Mouse (Mus musculus) heart, embryonic 13.5 days (tissue): ENCODE results near the gene Gpx7. TPM values are rescaled to one million over a fixed set of nuclear protein-coding genes. Genes with fewer than 3 reads are reported as not detected.

Experiments used
- ATAC-seq: fragments of 200-750 bp; cut with Nextera tagmentation; 2 replicates; pipeline ENCODE4 v1.8.0; 2017; ENCODE audit warnings: moderate TSS enrichment; ENCODE audit not compliant: insufficient number of reproducible peaks, low FRiP score, low TSS enrichment; ENCODE audit errors: extremely low read depth
- H3K27ac ChIP-seq: fragments of 300-500 bp; sonication (generic); replicated peaks from 2 replicates; pipeline ENCODE4 v1.5.1; 2015; ENCODE audit warnings: moderate library complexity, mild to moderate bottlenecking, inconsistent platforms
- H3K27me3 ChIP-seq: fragments of 300-500 bp; sonication (generic); replicated peaks from 2 replicates; pipeline ENCODE4 v1.6.1; 2015; ENCODE audit warnings: mild to moderate bottlenecking, inconsistent platforms
- H3K36me3 ChIP-seq: fragments of 300-500 bp; sonication (generic); 2 replicates; pipeline ENCODE4 v1.6.1; 2015; ENCODE audit warnings: mild to moderate bottlenecking, inconsistent platforms
- H3K4me1 ChIP-seq: fragments of 300-500 bp; sonication (generic); 2 replicates; pipeline ENCODE4 v1.6.1; 2015; ENCODE audit warnings: inconsistent platforms
- H3K4me2 ChIP-seq: fragments of 300-500 bp; sonication (generic); 2 replicates; pipeline ENCODE4 v1.6.1; 2015; ENCODE audit warnings: inconsistent platforms, mild to moderate bottlenecking, moderate library complexity
- H3K4me3 ChIP-seq: fragments of 300-500 bp; sonication (generic); 2 replicates; pipeline ENCODE4 v1.5.1; 2015; ENCODE audit warnings: moderate library complexity, mild to moderate bottlenecking, inconsistent platforms
- H3K9ac ChIP-seq: fragments of 300-500 bp; sonication (generic); 2 replicates; pipeline ENCODE4 v1.6.1; 2015; ENCODE audit warnings: inconsistent platforms, mild to moderate bottlenecking, moderate library complexity
- H3K9me3 ChIP-seq: fragments of 300-500 bp; sonication (generic); 2 replicates; pipeline ENCODE4 v1.6.1; 2016; ENCODE audit warnings: inconsistent platforms
- WGBS: fragments of 180-500 bp; shearing (Covaris S2); methylation state at CpG from one replicate; pipeline ENCODE4 v1.1.7; 2015; ENCODE audit warnings: mixed read lengths; 5-methylcytosine and 5-hydroxymethylcytosine counted together
- polyA plus RNA-seq: library from polyadenylated mRNA; unstranded; fragments of >200 nt; fragmentation: Nextera tagmentation; extraction: Ambion mirVana; gene quantifications from 2 replicates; pipeline ENCODE4 v1.2.1, GENCODE M21; 2015

Gpx7 gene
- polyA plus RNA-seq, 1 experiment from 2014 or later, result 61.9 TPM

GRCm38 (mm10) chr4:108388741-108389140, 18.0 kb downstream of the Gpx7 start:
- Histone ChIP-seq H3K27me3 (peaks cover 12% of the 10 kb centered on the region), H3K36me3 (no peaks in the 10 kb centered on the region), H3K4me3 (no peak overlapping the region), H3K4me2 (no peak overlapping the region), H3K27ac (peak overlapping the region; percentile 89), H3K9ac (no peak overlapping the region), H3K9me3 (no peaks in the 10 kb centered on the region), H3K4me1 (peaks cover 40% of the 10 kb centered on the region)
- WGBS, result 80% methylated on average over 3 of the region's 3 CpGs
- ATAC-seq, result no peak

- H3K4me1 ChIP-seq, result peaks cover 47% of the 10 kb centered on the region
- peak; percentile 57; the same call in 1 of the 2 replicates for ATAC-seq
- H3K4me2 ChIP-seq, result peak overlapping the region; percentile 76
- H3K36me3 ChIP-seq, result no peaks in the 10 kb centered on the region
- peak overlapping the region; percentile 80 for H3K9ac ChIP-seq
- peaks cover 22% of the 10 kb centered on the region for H3K27me3 ChIP-seq
- peak overlapping the region; percentile 89 for H3K27ac ChIP-seq
- 3% methylated on average over 18 of the region's 18 CpGs for WGBS
- H3K4me3 ChIP-seq, result peak overlapping the region; percentile 48
- no peaks in the 10 kb centered on the region for H3K9me3 ChIP-seq
Observed at GRCm38 (mm10) chr4:108387681-108388253, 19.0 kb downstream of the Gpx7 start.

- Histone ChIP-seq H3K27ac (peak overlapping the region; percentile 89), H3K4me2 (peak overlapping the region; percentile 76), H3K9ac (peak overlapping the region; percentile 80), H3K4me1 (peaks cover 42% of the 10 kb centered on the region), H3K27me3 (peaks cover 28% of the 10 kb centered on the region), H3K36me3 (no peaks in the 10 kb centered on the region), H3K9me3 (no peaks in the 10 kb centered on the region), H3K4me3 (peak overlapping the region; percentile 48)
- WGBS, result 28% methylated on average over 4 of the region's 4 CpGs
- ATAC-seq, result no peak
Observed at GRCm38 (mm10) chr4:108387106-108387505, 19.7 kb downstream of the Gpx7 start.

- H3K36me3 ChIP-seq, result no peaks in the 10 kb centered on the region
- H3K9ac ChIP-seq, result no peak overlapping the region
- peaks cover 32% of the 10 kb centered on the region for H3K27me3 ChIP-seq
- H3K9me3 ChIP-seq, result no peaks in the 10 kb centered on the region
- H3K4me1 ChIP-seq, result peaks cover 41% of the 10 kb centered on the region
- H3K4me2 ChIP-seq, result no peak overlapping the region
- 19% methylated on average over 1 of the region's 1 CpGs for WGBS
- H3K4me3 ChIP-seq, result no peak overlapping the region
- no peak for ATAC-seq
- H3K27ac ChIP-seq, result no peak overlapping the region
Observed at GRCm38 (mm10) chr4:108386087-108386486, 20.7 kb downstream of the Gpx7 start.

- Histone ChIP-seq H3K4me1 (peaks cover 33% of the 10 kb centered on the region), H3K4me2 (peak within 1 kb of the TSS; percentile 90), H3K9ac (peak within 1 kb of the TSS; percentile 84), H3K36me3 (no peaks in the 10 kb centered on the region), H3K27me3 (peaks cover 32% of the 10 kb centered on the region), H3K4me3 (peak within 1 kb of the TSS; percentile 62), H3K27ac (no peak within 1 kb of the TSS), H3K9me3 (no peaks in the 10 kb centered on the region)
- ATAC-seq, result no peak; the same call in 1 of the 2 replicates
- WGBS, result 2% methylated on average over 55 of the region's 55 CpGs
Observed at GRCm38 (mm10) chr4:108383183-108383714, 23.5 kb downstream of the Gpx7 start, which contains the start of gene Shisal2a. TSS of gene Shisal2a (minus strand) at chr4:108383349.

- H3K9ac ChIP-seq, result no peak overlapping the region
- peaks cover 21% of the 10 kb centered on the region for H3K4me1 ChIP-seq
- no peak overlapping the region for H3K27ac ChIP-seq
- WGBS, result 0% methylated on average over 1 of the region's 1 CpGs
- no peak overlapping the region for H3K4me3 ChIP-seq
- H3K36me3 ChIP-seq, result no peaks in the 10 kb centered on the region
- no peaks in the 10 kb centered on the region for H3K9me3 ChIP-seq
- no peak overlapping the region for H3K4me2 ChIP-seq
- ATAC-seq, result no peak
- peaks cover 32% of the 10 kb centered on the region for H3K27me3 ChIP-seq
Observed at GRCm38 (mm10) chr4:108380146-108380545, 26.6 kb downstream of the Gpx7 start.

- WGBS, result 60% methylated on average over 3 of the region's 3 CpGs
- no peak overlapping the region for H3K27ac ChIP-seq
- no peaks in the 10 kb centered on the region for H3K9me3 ChIP-seq
- H3K27me3 ChIP-seq, result peaks cover 27% of the 10 kb centered on the region
- no peaks in the 10 kb centered on the region for H3K36me3 ChIP-seq
- H3K4me1 ChIP-seq, result peaks cover 21% of the 10 kb centered on the region
- H3K4me2 ChIP-seq, result no peak overlapping the region
- no peak overlapping the region for H3K4me3 ChIP-seq
- H3K9ac ChIP-seq, result no peak overlapping the region
- ATAC-seq, result no peak
Observed at GRCm38 (mm10) chr4:108379476-108379875, 27.3 kb downstream of the Gpx7 start.

GRCm38 (mm10) chr4:108372166-108372565, 34.6 kb downstream of the Gpx7 start:
- Histone ChIP-seq H3K27ac (peak overlapping the region; percentile 48; the same call in 1 of the 2 replicates), H3K36me3 (no peaks in the 10 kb centered on the region), H3K9me3 (no peaks in the 10 kb centered on the region), H3K9ac (no peak overlapping the region), H3K4me3 (no peak overlapping the region), H3K4me2 (no peak overlapping the region), H3K27me3 (no peaks in the 10 kb centered on the region), H3K4me1 (peaks cover 25% of the 10 kb centered on the region)
- WGBS, result 19% methylated on average over 3 of the region's 3 CpGs
- no peak for ATAC-seq

- H3K27me3 ChIP-seq, result no peaks in the 10 kb centered on the region
- WGBS, result 76% methylated on average over 3 of the region's 3 CpGs
- H3K27ac ChIP-seq, result no peak overlapping the region
- H3K9ac ChIP-seq, result no peak overlapping the region
- no peaks in the 10 kb centered on the region for H3K9me3 ChIP-seq
- H3K4me2 ChIP-seq, result no peak overlapping the region
- H3K4me1 ChIP-seq, result peaks cover 25% of the 10 kb centered on the region
- H3K36me3 ChIP-seq, result no peaks in the 10 kb centered on the region
- no peak overlapping the region for H3K4me3 ChIP-seq
- no peak for ATAC-seq
Observed at GRCm38 (mm10) chr4:108371421-108371820, 35.3 kb downstream of the Gpx7 start.

GRCm38 (mm10) chr4:108370409-108370808, 36.4 kb downstream of the Gpx7 start:
- Histone ChIP-seq H3K9me3 (no peaks in the 10 kb centered on the region), H3K27ac (no peak overlapping the region), H3K4me2 (no peak overlapping the region), H3K36me3 (no peaks in the 10 kb centered on the region), H3K4me3 (no peak overlapping the region), H3K27me3 (no peaks in the 10 kb centered on the region), H3K4me1 (peaks cover 25% of the 10 kb centered on the region), H3K9ac (no peak overlapping the region)
- WGBS, result 68% methylated on average over 4 of the region's 4 CpGs
- no peak for ATAC-seq

- Histone ChIP-seq H3K4me1 (peaks cover 34% of the 10 kb centered on the region), H3K4me3 (no peak overlapping the region), H3K27ac (no peak overlapping the region), H3K9me3 (no peaks in the 10 kb centered on the region), H3K9ac (no peak overlapping the region), H3K4me2 (no peak overlapping the region), H3K36me3 (no peaks in the 10 kb centered on the region), H3K27me3 (no peaks in the 10 kb centered on the region)
- no peak for ATAC-seq
- 27% methylated on average over 5 of the region's 5 CpGs for WGBS
Observed at GRCm38 (mm10) chr4:108369254-108369653, 37.5 kb downstream of the Gpx7 start.

GRCm38 (mm10) chr4:108364111-108364476, 42.7 kb downstream of the Gpx7 start:
- 17% methylated on average over 5 of the region's 5 CpGs for WGBS
- peak overlapping the region; percentile 43; the same call in 1 of the 2 replicates for H3K4me2 ChIP-seq
- no peaks in the 10 kb centered on the region for H3K9me3 ChIP-seq
- H3K4me3 ChIP-seq, result no peak overlapping the region
- H3K27ac ChIP-seq, result peak overlapping the region; percentile 92
- no peaks in the 10 kb centered on the region for H3K27me3 ChIP-seq
- peak overlapping the region; percentile 42 for H3K9ac ChIP-seq
- no peaks in the 10 kb centered on the region for H3K36me3 ChIP-seq
- no peak; the same call in 1 of the 2 replicates for ATAC-seq
- H3K4me1 ChIP-seq, result peaks cover 50% of the 10 kb centered on the region
